Mouse (Mus musculus): ENCODE data around the gene Sgpl1.

Gene Sgpl1

DNA sequence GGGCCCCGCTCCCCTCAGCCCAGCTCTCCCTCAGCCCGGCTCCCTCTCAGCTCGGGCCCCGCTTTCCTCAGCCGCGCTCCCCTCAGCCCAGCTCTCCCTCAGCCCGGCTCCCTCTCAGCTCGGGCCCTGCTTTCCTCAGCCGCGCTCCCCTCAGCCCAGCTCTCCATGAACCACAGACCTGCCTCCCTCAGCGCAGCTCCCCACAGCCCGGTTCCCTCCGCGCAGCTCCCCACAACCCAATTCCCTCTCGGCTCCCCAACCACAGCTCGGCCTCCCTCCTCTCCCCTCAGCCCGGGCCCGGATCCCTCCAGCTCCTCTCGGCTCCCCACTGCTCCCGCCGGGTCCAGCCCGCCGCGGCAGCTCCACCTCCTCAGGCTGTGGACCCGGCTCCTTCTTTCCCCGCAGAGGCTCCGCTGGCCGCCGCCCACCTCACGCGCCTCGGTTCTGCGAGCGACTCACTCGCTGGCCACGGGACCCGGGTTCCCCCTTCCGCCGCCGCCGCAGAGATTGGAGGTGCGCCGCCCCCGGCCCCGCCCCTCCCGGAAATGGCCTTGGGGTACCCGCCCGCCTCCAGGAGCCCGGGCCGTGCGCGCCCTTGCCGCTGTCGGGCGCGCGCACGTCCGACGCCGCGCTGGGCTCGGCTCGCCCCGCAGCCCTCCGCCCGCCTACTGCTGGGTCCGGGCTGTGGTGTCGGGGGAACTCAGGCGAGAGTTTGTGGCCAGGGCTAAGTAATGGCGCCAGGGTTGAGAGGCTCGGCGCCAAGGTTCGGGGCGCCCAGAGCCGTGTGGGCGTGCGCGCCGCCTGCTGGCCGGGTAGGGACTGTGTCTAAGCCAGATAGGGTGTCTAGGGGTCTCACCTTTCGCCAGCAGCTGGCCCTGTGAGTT, at the start of gene Sgpl1:
Gene Sgpl1 (minus strand): TSS at position 547 of the 884 bp plus-strand sequence.
- peak; percentile 94 for DNase-seq

DNA sequence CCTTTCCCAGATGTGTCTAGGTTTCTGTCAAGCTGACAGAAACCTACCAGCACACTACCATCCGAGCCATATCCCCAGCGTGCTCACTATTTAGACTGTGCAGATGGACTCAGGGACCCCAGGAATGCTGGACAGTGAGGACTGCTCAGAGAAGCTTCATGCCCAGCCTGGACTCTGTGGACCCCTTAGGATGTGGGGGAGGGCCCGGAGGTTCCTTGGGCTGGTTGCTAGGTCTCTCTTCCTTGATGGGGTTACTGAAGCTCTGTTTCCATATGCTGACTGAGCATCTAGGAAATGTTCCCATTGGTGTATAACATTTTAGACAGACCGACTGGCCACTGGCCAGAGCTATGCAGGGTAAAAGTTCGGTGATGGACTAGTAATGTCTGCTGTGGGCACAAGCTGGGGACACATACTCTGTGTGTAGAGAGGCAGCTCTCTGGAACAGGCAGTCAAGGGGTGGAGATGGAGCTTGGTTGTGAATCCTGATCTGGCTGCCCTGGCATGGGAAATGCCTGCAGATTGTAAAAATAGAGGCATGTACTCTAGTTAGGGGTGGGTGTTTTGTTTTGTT, 48.3 kb upstream of the Sgpl1 start:
- no peak for DNase-seq

DNA sequence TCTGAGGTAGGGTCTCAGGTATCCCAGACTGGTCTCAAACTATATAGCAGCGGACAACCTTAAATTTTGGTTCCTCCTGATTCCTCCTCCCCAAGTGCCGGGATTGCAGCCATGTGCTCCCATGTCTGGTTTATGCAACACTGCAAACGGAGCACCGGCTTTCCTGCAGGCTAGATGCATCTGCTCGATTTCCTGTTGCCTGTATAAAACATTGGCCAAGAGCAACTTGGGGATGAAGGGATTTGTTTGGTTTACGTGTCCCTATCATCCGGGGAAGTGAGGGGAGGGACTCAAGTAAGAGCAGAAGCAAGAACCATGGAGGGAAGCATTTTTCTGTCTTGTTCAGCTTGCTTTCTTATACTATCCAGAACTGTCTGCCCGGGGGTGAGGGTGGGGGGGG, 47.7 kb upstream of the Sgpl1 start:
- DNase-seq = no peak

DNA sequence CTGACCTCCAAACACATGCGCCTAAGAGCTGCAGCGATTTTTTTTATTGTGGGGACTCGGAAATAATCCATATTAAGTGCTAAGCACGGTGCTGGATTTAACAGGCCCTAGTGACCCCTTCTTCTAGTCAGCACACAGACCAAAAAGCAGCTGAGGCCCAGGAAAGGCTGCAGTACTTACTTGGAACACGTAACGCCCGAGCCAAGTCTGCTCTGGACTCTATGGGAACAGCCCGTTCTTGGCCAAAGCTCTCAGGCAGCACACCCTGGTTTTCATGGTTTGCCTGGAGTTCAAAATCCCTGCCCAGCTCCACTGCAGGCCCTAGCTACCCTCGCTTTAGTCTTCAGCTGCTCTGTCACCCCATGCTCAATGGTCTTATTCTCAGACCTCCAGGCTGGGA, 47.1 kb upstream of the Sgpl1 start:
- DNase-seq = no peak

DNA sequence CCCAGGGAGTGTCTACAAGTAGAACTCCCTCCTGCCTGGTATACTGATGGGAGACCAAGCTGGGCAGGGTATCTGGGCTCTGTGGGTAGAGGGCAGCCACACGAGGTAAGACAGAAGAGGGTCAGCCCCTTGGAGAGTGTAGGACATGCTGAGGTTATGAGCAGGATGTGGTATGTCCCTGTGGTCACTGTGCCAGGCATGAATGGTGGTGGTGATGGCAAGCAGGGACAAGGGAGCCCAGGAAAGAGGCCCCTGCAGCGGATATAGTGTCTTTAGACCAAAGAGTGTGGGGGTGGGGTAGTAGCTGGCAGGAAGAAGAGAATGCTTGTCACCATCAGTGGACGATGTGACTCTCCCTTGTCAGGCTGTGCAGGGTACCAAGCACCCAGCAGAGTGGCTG, 40.5 kb upstream of the Sgpl1 start:
- DNase-seq = no peak

DNA sequence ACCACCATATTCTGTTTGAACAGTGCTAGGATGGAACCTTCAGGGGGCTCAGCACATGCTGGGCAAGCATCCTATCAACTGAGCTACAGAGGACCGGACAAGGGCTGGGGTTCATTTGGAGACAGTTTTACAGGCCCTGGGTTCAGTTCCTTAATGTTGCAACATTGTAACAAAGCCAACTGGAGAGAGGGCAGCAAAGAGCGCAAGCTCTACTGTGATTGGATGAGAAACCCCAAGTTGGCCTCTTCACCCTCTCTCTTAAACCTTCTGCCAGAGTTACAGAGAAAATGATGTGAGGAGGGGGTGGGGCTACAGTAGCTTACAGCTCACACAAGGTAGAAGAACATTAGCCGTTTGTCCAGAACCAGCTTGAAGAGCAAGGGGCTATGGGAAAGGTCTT, 39.5 kb upstream of the Sgpl1 start:
- DNase-seq = no peak

DNA sequence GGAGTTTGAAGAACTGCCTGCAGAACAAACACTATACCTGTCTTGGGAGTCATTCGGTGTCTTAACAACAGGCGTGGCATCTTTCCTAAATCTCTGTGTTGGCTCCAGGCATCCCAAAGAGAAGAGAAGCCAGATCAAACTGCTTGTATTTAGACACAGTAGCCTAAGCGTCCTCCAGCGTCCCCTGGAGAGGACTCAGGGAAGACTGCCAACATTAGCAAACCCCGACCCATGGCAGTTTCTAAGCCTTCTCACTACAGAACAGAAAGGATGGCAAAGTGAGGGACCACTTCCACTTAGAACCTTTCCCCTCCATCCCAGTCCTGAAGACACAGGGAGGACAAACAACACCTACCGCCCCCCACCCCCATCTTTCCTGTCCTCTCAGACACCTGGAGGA, 32.4 kb upstream of the Sgpl1 start:
- no peak for DNase-seq

DNA sequence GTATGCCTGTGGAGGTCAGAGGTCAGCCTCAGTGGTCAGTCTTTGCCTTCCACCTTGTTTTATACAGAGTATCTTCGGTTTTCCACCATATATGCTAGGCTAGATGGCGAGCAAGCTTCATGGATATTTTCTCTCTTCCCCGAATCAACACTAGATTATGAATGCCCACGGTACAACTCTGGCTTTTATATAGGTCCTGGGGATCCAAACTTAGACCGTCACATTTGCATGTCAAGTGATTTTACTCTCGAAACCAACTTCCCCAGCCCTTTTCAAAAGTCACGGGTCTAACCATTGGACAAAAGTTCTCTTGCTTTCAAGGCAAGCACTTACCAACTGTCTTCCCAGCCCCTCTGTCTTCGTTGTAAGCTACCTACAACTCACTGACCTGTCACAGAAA, 31.2 kb upstream of the Sgpl1 start:
- DNase-seq = no peak

DNA sequence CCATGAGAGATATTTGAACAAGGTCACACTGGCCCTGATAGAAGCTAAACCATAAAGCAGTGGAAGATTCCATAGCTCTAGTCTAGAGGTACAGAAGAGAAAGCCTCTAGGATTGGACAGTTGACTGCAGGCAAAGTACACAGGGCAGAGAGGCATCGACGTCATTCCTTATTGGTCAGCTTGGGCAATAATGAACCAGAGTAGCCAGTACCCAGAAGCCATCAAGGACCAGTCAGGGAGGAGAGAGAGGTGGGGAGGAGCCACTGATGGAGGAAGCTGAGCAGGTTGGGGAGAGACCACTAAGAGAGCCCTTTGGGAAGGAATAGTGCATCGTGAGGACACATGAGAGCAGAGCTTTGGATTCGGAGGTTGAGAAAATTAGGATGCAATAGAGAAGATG, 30.2 kb upstream of the Sgpl1 start:
- DNase-seq = peak in 1 of 2 experiments; percentile 44

DNA sequence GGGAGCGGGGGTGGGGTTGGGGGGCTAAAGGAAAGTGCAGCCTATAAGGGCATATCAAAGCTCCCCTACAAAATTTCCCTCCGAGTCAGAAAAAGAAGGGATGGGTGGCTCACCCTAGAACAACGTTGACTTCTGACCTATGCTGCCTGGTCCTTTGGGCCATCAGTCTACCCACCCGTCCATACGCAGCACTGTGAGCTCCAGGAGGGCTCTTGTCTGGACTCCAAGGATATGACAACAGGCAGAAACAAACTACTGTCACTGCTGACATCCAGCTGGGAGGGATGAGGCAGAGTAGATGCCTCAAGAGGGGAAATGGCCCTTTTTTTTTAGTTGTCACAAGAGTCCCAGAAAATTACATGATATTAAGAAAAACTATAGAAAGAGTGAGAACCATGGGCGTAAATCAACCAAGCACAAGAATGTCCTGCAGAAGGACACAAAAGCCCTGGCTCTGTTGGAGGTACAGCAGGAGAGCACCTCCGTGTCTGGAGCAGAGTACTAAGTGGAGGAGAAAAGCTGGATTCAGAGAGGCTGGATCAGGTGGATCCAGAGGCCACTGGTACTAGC, 28.8 kb upstream of the Sgpl1 start:
- peak; percentile 39 to 48 for DNase-seq

DNA sequence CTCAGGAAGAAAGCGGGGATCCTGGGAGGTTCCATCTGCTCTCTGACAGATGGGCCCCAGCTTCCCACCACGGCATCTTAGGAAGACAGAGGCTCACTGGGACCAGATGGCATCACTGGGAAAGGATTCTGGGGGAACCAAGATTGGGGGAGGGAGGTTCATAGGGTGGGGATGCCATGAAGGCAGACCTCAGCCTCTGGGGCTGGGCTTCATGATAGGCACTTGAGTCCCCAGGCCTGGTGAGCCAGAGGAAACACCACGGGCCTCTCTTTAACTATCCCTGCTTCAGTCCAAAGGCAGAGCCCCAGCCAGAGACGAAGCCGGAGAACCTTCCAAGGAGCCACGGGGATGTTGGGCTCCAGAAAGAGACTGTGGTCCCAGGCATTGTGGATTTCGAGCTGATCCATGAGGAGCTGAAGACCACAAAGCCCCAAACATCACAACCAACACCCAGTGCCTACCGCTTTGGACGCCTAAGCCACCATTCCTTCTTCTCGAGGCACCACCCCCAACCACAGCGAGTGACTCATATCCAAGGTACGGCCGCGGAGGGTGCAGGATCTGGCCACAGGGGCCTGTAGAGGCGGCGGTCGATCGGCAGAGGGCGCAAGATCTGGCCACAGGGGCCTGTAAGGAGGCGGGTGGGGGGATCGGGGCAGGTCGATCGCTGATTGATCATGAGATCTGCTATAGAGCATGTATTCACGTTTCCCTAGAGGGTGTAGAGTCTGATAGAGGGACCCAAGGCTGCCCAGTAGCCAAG, 28.1 kb upstream of the Sgpl1 start:
- DNase-seq = peak; percentile 89 to 90

DNA sequence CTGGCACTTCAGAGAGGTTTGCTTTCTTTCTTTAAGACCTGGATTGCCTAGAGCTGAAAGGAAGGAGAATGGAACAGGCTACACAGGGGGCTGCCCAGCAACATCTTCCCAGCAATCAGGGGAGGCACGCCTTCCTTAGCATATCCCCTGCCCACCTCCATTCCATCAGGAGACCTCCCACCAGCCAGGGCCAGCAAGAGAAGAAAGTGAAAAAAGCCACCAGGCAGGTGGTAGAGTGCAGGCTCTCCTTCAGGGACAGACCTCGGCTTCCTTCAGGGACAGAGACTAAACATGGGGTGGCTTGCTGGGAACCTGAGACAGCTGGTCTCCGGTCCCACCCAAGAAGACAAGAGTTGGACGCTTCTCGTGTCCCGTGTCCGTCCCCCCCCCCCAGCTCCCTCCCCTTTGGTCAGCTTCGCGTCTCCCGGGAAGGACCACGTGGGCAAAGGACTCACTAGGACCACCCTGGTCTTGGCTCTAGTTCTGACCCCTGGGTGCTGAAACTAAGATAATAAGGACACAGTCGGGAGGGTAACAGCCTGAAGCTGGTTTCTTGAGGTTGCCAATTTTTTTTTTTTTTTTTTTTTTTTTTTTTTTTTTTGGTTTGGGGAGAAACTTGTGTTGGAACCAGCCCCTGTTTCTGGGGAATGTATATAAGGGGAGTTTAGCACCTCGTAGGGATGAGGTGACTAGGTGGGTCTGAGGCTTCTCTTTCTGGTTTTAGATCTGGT, 27.4 kb upstream of the Sgpl1 start:
- DNase-seq = peak; percentile 43 to 62

DNA sequence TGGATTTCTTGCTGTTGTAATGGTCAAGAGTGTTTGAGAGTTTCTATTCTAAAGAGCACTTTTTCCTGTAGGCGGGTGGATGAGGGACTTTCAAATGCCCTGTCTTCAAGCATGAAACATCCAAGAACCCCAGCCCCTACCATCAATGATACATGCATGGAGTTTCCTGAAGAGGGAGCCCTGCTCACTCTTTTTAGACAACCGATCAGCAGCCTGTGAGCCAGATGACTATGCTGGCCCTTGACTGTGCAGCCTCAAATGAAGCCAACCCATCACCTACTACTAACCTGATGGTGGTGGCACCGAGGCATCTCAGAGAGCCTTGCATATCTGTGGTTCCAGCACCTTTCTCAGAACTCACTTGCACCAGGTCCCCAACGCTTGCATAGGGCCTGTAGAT, 25.0 kb upstream of the Sgpl1 start:
- DNase-seq = peak; percentile 45 to 52

DNA sequence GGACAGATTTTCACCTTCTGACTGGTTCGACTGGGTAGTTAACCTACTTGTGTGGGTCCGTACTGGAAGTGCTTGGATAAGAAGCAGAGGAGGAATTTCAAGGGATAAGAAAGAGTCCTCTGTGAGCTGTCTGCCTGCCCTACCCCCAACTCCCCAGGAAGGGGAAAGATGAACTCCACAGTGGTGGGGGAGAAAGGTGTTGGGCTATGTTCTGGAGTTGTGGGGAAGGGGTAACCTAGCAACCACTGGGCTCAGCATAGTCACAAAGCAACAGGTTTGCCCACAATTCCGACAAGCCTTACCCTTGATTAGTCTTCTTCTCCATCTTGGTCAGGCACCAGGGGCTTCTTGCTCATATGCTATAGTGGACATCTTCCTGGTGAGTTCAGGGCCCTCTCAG, 24.2 kb upstream of the Sgpl1 start, which contains the start of gene Tbata:
Gene Tbata (plus strand): TSS at position 301 of the 400 bp plus-strand sequence.
- DNase-seq = no peak

DNA sequence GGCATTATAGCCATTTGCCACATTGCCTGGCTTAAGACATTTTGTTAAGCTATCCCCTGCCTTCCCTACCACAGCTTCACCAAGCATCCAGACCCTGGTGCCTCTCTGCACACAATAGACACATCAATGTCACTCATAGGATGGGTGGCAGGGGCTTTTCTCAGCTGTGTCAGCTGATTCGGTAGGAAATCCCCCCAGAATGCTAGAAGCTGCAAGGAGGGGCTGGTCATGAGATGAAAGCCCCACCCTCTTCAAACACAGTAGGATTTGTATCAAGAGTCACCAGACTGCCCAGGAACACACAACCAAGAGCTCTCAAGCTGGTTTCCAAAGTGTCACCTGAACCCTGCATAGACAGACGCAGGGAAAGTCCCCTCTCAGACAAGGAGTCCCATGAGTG, 20.9 kb upstream of the Sgpl1 start:
- no peak for DNase-seq

DNA sequence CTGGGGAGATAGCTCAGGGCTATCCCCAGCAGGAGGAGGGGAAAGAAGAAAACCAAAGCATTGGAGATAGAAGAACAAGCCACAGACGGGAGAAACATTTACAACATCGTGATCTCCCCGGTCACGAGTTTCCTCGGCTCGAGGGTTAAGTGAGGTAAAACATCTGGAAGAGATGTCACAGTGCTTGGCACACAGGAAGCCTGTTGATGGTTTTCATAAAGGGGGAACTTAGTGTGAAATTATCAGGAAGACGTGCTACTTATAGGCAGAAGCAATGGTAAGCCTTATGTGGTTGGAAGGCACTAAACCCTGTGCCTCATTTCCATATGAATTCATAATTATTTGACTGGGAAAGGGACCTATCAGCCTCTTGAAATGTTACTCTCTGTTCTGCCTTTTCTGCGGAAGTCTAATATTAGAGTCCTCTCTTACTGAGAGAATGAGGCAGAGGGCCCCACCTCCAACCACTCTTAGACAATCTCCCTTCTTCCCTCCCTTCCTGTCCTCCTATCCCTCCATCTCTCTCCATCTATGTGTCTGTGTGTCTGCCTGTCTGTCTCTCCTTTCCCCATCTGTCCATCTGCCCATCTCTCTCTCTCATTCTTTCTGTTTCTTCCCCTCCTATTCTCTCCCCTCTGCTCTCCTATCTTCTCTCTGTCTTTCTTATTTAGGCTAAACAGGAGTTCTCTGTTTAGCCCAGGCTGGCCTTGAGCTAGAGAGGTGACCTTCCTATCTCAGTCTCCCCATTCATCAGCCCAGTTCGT, 20.0 kb upstream of the Sgpl1 start:
- no peak for DNase-seq

DNA sequence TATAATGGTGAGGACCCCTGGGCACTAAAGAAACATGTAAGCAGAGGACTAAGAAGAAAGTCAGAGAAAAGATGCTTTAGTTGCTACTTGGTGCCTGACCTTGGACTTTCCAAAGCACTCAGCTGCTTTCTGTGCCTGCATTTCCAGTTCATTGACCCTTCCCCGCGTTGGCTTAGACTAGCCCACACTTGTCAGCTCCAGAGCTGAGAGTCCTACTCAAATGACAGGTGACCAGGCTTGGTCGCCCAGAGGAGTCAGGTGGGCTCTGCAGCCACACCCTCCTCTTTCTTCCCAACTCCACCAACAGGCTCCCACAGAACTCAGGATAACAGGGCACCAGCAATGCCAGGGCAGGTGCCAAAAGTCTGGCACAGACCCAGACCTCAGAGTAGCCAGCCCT, 14.9 kb upstream of the Sgpl1 start:
- peak in 1 of 2 experiments; percentile 40 for DNase-seq

DNA sequence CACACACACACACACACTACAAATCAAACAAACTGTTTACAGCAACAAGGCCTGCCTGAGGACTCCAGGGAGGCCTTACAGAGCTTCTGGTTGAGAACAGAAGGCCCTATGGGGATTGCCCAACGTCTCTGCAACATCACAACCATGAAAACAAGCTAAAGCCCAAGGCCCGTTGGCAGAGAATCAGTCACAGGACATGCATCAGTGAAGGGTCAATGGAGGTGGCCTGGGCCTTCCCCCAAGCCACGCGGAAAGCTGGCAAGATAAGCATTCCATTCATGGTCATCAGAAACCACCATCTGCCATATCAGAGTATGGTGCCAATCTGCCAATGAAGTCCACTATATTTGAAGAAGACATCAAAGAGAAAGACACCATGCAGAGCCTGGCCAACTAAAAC, 13.2 kb upstream of the Sgpl1 start:
- peak; percentile 58 to 75 for DNase-seq

DNA sequence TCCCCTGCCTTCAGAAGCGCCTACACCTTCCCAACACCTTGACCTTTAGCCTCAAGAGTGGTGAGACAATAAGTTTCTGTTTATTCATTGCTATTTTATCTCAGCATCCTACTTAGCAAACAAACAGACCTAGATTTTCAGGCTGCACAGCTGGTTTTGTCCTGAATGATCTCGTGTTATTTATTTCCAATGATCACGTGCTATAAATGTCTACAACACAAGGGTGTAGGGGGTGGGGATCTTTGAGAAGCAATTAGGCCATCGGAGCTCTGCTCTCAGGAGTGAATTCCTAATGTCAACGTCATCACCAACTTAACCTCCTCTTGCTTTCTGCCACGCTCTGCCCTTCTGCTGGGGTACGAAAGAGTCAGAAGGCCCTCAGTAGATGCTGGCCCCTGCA, 12.6 kb upstream of the Sgpl1 start:
- DNase-seq = no peak

DNA sequence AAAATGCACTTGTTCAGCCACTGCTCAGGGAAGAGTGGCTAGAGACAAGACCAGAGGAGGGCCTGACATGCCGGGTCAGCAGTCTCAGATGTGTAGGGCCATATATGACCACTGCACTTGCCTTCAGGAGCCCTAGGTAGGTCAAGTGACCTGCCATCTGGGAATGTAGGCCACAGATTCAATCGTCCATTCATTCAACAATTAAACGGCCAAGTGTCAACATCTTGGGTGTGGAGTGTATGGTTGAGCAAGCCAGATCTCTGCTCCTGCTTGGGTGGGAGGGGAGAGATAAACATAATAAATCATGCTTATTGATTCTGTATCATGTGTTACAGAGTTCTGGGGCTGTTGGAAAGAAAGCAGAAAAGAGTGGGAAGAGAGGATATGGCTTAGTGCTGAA, 11.1 kb upstream of the Sgpl1 start:
- no peak for DNase-seq

DNA sequence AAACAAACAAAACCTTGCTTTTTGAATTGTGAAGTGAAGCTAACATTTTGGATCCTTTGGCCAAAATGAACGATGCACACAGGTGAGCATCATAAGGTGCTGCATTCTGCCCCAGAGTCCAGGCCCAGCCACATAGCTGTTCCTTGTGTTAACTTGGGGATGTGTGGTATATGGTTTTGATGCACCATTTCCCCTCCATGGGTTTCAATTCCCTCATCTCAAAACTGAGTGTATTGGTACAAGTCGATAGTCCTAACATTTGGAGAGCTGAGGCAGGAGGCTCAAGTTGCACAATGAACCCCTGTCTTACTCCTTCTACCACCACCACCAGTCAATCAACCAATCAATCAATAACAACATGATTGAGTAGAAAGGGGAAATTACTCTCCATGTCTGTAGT, 8.9 kb upstream of the Sgpl1 start:
- DNase-seq = no peak

DNA sequence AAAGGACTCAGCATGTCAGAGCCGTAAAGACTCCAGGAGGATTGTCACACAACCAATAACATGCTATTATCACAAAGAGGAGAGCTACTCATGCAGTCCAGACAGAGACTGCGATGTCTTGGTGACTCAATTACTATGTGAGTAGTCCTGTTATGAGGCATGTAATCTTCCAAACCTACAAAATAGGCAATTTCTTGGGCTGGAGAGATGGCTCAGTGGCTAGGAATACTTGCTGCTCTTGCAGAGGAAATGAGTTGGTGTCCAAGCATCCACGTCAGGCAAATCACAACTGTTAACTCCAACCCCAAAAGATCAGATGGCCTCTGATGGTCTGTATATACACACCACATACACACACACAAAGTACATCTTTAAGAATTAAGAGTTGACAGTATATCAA, 8.1 kb upstream of the Sgpl1 start:
- no peak for DNase-seq
